9 mouse cellular contexts compared by ENCODE assay signal in the genomic region with DNA sequence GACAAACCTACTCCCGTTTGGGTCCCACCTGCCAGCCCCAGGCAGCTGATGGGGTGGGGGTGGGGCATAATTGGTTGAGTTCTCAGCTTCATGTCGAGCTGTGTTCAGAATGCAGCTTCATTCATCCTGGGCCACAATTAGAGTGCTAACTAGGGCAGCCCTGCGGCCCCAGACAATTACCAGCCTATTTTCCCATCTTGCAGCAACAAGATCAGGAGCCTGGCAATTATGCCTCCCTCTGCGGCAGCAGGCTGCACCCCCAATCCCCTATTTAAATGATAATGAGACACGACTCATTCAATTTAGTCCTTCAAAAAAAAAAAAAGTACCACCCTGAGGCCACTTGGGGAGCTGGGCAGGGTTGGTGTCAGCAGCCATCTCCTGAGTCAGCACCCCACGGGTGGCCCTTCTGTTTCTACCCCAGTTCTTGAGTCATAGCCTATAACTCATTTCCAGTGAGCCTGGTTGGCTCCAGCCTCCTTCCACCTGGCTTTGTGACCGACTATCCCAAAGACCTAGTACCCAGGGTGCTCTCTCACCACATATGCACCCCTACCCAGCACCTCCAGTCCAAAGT. TPM values are rescaled to one million over a fixed set of nuclear protein-coding genes. Genes with fewer than 3 reads are reported as not detected.
DNase-seq lines count a peak whose midpoint lies in the region; ATAC-seq and TF ChIP-seq lines count a peak whose summit lies in the region.
"Had no signal": no experiment of that assay in that cellular context is flagged by ENCODE, and none has a peak within 500 bp of the region (broad histone marks: within the 10 kb centered on the region; RNA-seq: fewer than 3 reads in every experiment).

No protein-coding gene starts in this region.

- peaks cover 44% of the 10 kb centered on the region for H3K4me1 ChIP-seq in forebrain, embryonic 16.5 days (replicated peaks; ENCODE audit: control insufficient read depth, insufficient read depth, low read length)

- peak; percentile 26 for TF ChIP-seq CTCF in left cerebral cortex, adult 2 months (IDR thresholded peaks at IDR 0.05)

- no peaks in the 10 kb centered on the region for H3K36me3 ChIP-seq in forebrain, embryonic 16.5 days (ENCODE audit: control insufficient read depth, insufficient read depth)

- no peaks in the 10 kb centered on the region for H3K9me3 ChIP-seq in forebrain, embryonic 16.5 days (ENCODE audit: control insufficient read depth, low read length)

- WGBS in forebrain, embryonic 16.5 days = 2% methylated on average over 7 of the region's 7 CpGs

- no peak overlapping the region for H3K4me3 ChIP-seq in forebrain, embryonic 16.5 days (replicated peaks; ENCODE audit: low read length)
- no peak overlapping the region for H3K4me3 ChIP-seq in left cerebral cortex, adult 2 months

- H3K27ac ChIP-seq in forebrain, embryonic 16.5 days (ENCODE audit: low read length) = peak overlapping the region; percentile 29
- peak overlapping the region; percentile 67 for H3K27ac ChIP-seq in left cerebral cortex, adult 2 months
- H3K27ac ChIP-seq: macrophage had no signal

- H3K9ac ChIP-seq in forebrain, embryonic 16.5 days (replicated peaks; ENCODE audit: low read depth, low read length) = no peak overlapping the region

- intact Hi-C loops in left cerebral cortex, adult 2 months (cut with DNase I) = no loop called here

- DNase-seq in embryo, embryonic 10.5 days (ENCODE audit: low spot score) = peak; percentile 71
- DNase-seq in embryo, embryonic 10 days (ENCODE audit: low spot score) = no peak
- DNase-seq in left cerebral cortex, adult 2 months (ENCODE audit: extremely low spot score in 1 of 2, low spot score in 2 of 2) = peak; percentile 35 to 54
- DNase-seq in right cerebral cortex, postnatal 4 days = peak; percentile 52
- DNase-seq in gastrocnemius, adult 18-20 months (ENCODE audit: low spot score) = no peak

- no peaks in the 10 kb centered on the region for H3K27me3 ChIP-seq in forebrain, embryonic 16.5 days (replicated peaks; ENCODE audit: control insufficient read depth, insufficient read depth, low read length)

- ATAC-seq in cerebellum, adult (ENCODE audit: insufficient number of reproducible peaks, low FRiP score, low TSS enrichment) = peak; percentile 69
- peak; percentile 93 for ATAC-seq in forebrain, embryonic 16.5 days
- no peak for ATAC-seq in megakaryocyte-erythroid progenitor cell, adult 5-6 weeks (replicated peaks; ENCODE audit: low FRiP score, low TSS enrichment, poor library complexity, severe bottlenecking)

- peak overlapping the region; percentile 18; the same call in 1 of the 2 replicates for H3K4me2 ChIP-seq in forebrain, embryonic 16.5 days (ENCODE audit: low read length)

RNA-seq across cellular contexts. Expression of gene Fbrsl1, which starts 31.4 kb away (rescaled TPM):
- 19.7 and 23.9 TPM in 2 replicates for polyA plus RNA-seq in forebrain, embryonic 16.5 days (2015; fragmentation: Nextera tagmentation; extraction: Ambion mirVana)
- 10 to 100 TPM; 78.1 to 79.8 TPM for total RNA-seq in left cerebral cortex, adult 2 months (2021)
- 10 to 100 TPM; 32.9 to 33.2 TPM for total RNA-seq in gastrocnemius, adult 18-20 months (2021)
- total RNA-seq in megakaryocyte-erythroid progenitor cell, adult 5-6 weeks (2014; fragmentation: Nextera tagmentation) = 32.2 and 37.6 TPM in 2 replicates
- total RNA-seq in megakaryocyte-erythroid progenitor cell, adult 5-6 weeks (2017) = 3.1 and 9.8 TPM in 2 replicates

Comparison
In these comparisons a context has a peak if more than half of its experiments do, and no peak if none do; other contexts are left out.
1. DNase-seq: peak in embryo, embryonic 10.5 days (single experiment), left cerebral cortex, adult 2 months (2 of 2) and right cerebral cortex, postnatal 4 days (single experiment); none in embryo, embryonic 10 days (single experiment) and gastrocnemius, adult 18-20 months (single experiment).